Mouse (Mus musculus): Measurements from ENCODE around the gene Fign. TPM values are rescaled to one million over a fixed set of nuclear protein-coding genes. Genes with fewer than 3 reads are reported as not detected.

The Fign gene
- polyA plus RNA-seq, 1 experiment from 2014 or later: 3.9 TPM

- H3K36me3 ChIP-seq: no peaks in the 10 kb centered on the region
- no peak overlapping the region; the same call in 1 of the 2 replicates for H3K4me2 ChIP-seq
- H3K27ac ChIP-seq: no peak overlapping the region
- peaks cover 4% of the 10 kb centered on the region; the same call in 1 of the 2 replicates for H3K27me3 ChIP-seq
- H3K9ac ChIP-seq: no peak overlapping the region
- peaks cover 13% of the 10 kb centered on the region for H3K4me1 ChIP-seq
- no peak overlapping the region for H3K4me3 ChIP-seq
- 51% methylated on average over 6 of the region's 6 CpGs for whole genome bisulfite sequencing
- no peak for ATAC-seq (ENCODE audit: insufficient number of reproducible peaks, insufficient read depth, low FRiP score, low TSS enrichment, low read depth)
- H3K9me3 ChIP-seq: no peaks in the 10 kb centered on the region
These were observed 4.8 kb downstream of the Fign start for GRCm38 (mm10) chr2:64093087-64093486.

GRCm38 (mm10) chr2:64083853-64084427, 13.9 kb downstream of the Fign start:
- 70% methylated on average over 5 of the region's 5 CpGs for WGBS
- no peak overlapping the region for H3K27ac ChIP-seq
- no peaks in the 10 kb centered on the region for H3K9me3 ChIP-seq
- no peak overlapping the region for H3K9ac ChIP-seq
- H3K4me3 ChIP-seq: no peak overlapping the region
- H3K36me3 ChIP-seq: no peaks in the 10 kb centered on the region
- no peak overlapping the region for H3K4me2 ChIP-seq
- H3K4me1 ChIP-seq: peaks cover 12% of the 10 kb centered on the region; the same call in 1 of the 2 replicates
- H3K27me3 ChIP-seq: no peaks in the 10 kb centered on the region
- no peak for ATAC-seq (ENCODE audit: insufficient number of reproducible peaks, insufficient read depth, low FRiP score, low TSS enrichment, low read depth)

GRCm38 (mm10) chr2:64079765-64080164, 18.1 kb downstream of the Fign start:
- Histone ChIP-seq H3K27me3 (no peaks in the 10 kb centered on the region), H3K4me1 (peaks cover 34% of the 10 kb centered on the region), H3K4me2 (no peak overlapping the region), H3K27ac (no peak overlapping the region), H3K36me3 (no peaks in the 10 kb centered on the region), H3K9me3 (no peaks in the 10 kb centered on the region), H3K9ac (no peak overlapping the region), H3K4me3 (no peak overlapping the region)
- WGBS: 26% methylated on average over 4 of the region's 4 CpGs
- no peak for ATAC-seq (ENCODE audit: insufficient number of reproducible peaks, insufficient read depth, low FRiP score, low TSS enrichment, low read depth)

GRCm38 (mm10) chr2:64078551-64078950, 19.3 kb downstream of the Fign start:
- H3K4me3 ChIP-seq: no peak overlapping the region
- no peaks in the 10 kb centered on the region for H3K9me3 ChIP-seq
- no peaks in the 10 kb centered on the region for H3K27me3 ChIP-seq
- no peak overlapping the region for H3K4me2 ChIP-seq
- ATAC-seq (ENCODE audit: insufficient number of reproducible peaks, insufficient read depth, low FRiP score, low TSS enrichment, low read depth): no peak
- WGBS: 48% methylated on average over 3 of the region's 3 CpGs
- H3K4me1 ChIP-seq: peaks cover 33% of the 10 kb centered on the region
- H3K9ac ChIP-seq: no peak overlapping the region
- H3K27ac ChIP-seq: no peak overlapping the region
- no peaks in the 10 kb centered on the region for H3K36me3 ChIP-seq

- 56% methylated on average over 2 of the region's 2 CpGs for WGBS
- Histone ChIP-seq H3K4me3 (no peak overlapping the region), H3K27me3 (no peaks in the 10 kb centered on the region), H3K27ac (no peak overlapping the region), H3K4me1 (peaks cover 33% of the 10 kb centered on the region), H3K36me3 (no peaks in the 10 kb centered on the region), H3K9me3 (no peaks in the 10 kb centered on the region), H3K9ac (no peak overlapping the region), H3K4me2 (no peak overlapping the region)
- ATAC-seq (ENCODE audit: insufficient number of reproducible peaks, insufficient read depth, low FRiP score, low TSS enrichment, low read depth): no peak
These were observed 20.0 kb downstream of the Fign start for GRCm38 (mm10) chr2:64077846-64078245.

GRCm38 (mm10) chr2:64075873-64076272, 22.0 kb downstream of the Fign start:
- Histone ChIP-seq H3K9ac (no peak overlapping the region), H3K4me2 (peak overlapping the region; percentile 47), H3K36me3 (no peaks in the 10 kb centered on the region), H3K27ac (no peak overlapping the region), H3K9me3 (no peaks in the 10 kb centered on the region), H3K4me3 (no peak overlapping the region), H3K27me3 (no peaks in the 10 kb centered on the region), H3K4me1 (peaks cover 29% of the 10 kb centered on the region)
- ATAC-seq (ENCODE audit: insufficient number of reproducible peaks, insufficient read depth, low FRiP score, low TSS enrichment, low read depth): no peak
- WGBS: 54% methylated on average over 6 of the region's 6 CpGs

GRCm38 (mm10) chr2:64074602-64075389, 23.0 kb downstream of the Fign start:
- Histone ChIP-seq H3K27ac (no peak overlapping the region), H3K4me2 (peak overlapping the region; percentile 47), H3K27me3 (no peaks in the 10 kb centered on the region), H3K9me3 (no peaks in the 10 kb centered on the region), H3K9ac (no peak overlapping the region), H3K4me1 (peaks cover 29% of the 10 kb centered on the region), H3K36me3 (no peaks in the 10 kb centered on the region), H3K4me3 (peak overlapping the region; percentile 19; the same call in 1 of the 2 replicates)
- ATAC-seq (ENCODE audit: insufficient number of reproducible peaks, insufficient read depth, low FRiP score, low TSS enrichment, low read depth): no peak
- WGBS: 24% methylated on average over 17 of the region's 17 CpGs

- peaks cover 21% of the 10 kb centered on the region for H3K4me1 ChIP-seq
- no peak overlapping the region for H3K9ac ChIP-seq
- no peak overlapping the region for H3K4me3 ChIP-seq
- H3K9me3 ChIP-seq: no peaks in the 10 kb centered on the region
- no peak overlapping the region for H3K27ac ChIP-seq
- no peak overlapping the region for H3K4me2 ChIP-seq
- no peak for ATAC-seq (ENCODE audit: insufficient number of reproducible peaks, insufficient read depth, low FRiP score, low TSS enrichment, low read depth)
- no peaks in the 10 kb centered on the region for H3K27me3 ChIP-seq
- H3K36me3 ChIP-seq: no peaks in the 10 kb centered on the region
- WGBS: 58% methylated on average over 4 of the region's 4 CpGs
These were observed 25.7 kb downstream of the Fign start for GRCm38 (mm10) chr2:64072158-64072557.

- Histone ChIP-seq H3K9me3 (no peaks in the 10 kb centered on the region), H3K4me1 (peaks cover 6% of the 10 kb centered on the region), H3K27me3 (no peaks in the 10 kb centered on the region), H3K36me3 (no peaks in the 10 kb centered on the region), H3K9ac (no peak overlapping the region), H3K27ac (no peak overlapping the region), H3K4me2 (no peak overlapping the region), H3K4me3 (no peak overlapping the region)
- WGBS: 90% methylated on average over 10 of the region's 10 CpGs
- no peak for ATAC-seq (ENCODE audit: insufficient number of reproducible peaks, insufficient read depth, low FRiP score, low TSS enrichment, low read depth)
These were observed 27.7 kb downstream of the Fign start for GRCm38 (mm10) chr2:64069950-64070695.

GRCm38 (mm10) chr2:64065511-64065910, 32.3 kb downstream of the Fign start:
- WGBS: 44% methylated on average over 4 of the region's 4 CpGs
- Histone ChIP-seq H3K27me3 (no peaks in the 10 kb centered on the region), H3K4me2 (no peak overlapping the region), H3K27ac (no peak overlapping the region), H3K36me3 (no peaks in the 10 kb centered on the region), H3K9me3 (no peaks in the 10 kb centered on the region), H3K9ac (no peak overlapping the region), H3K4me3 (no peak overlapping the region), H3K4me1 (peaks cover 11% of the 10 kb centered on the region; the same call in 1 of the 2 replicates)
- ATAC-seq (ENCODE audit: insufficient number of reproducible peaks, insufficient read depth, low FRiP score, low TSS enrichment, low read depth): no peak

GRCm38 (mm10) chr2:64059477-64059876, 38.4 kb downstream of the Fign start:
- peaks cover 13% of the 10 kb centered on the region; the same call in 1 of the 2 replicates for H3K4me1 ChIP-seq
- no peaks in the 10 kb centered on the region for H3K27me3 ChIP-seq
- no peak overlapping the region for H3K4me2 ChIP-seq
- H3K4me3 ChIP-seq: no peak overlapping the region
- ATAC-seq (ENCODE audit: insufficient number of reproducible peaks, insufficient read depth, low FRiP score, low TSS enrichment, low read depth): no peak
- H3K36me3 ChIP-seq: no peaks in the 10 kb centered on the region
- 0 out of 2 replicates have a peak overlapping the region, but pooled peaks have one; percentile 0 for H3K27ac ChIP-seq
- 88% methylated on average over 5 of the region's 5 CpGs for WGBS
- no peaks in the 10 kb centered on the region for H3K9me3 ChIP-seq
- no peak overlapping the region for H3K9ac ChIP-seq
